Mouse (Mus musculus) neural tube, embryonic 12.5 days (tissue): ENCODE results near the gene Tmem233. TPM values are rescaled to one million over a fixed set of nuclear protein-coding genes. Genes with fewer than 3 reads are reported as not detected.

Experiments
- ATAC-seq: fragments of 200-750 bp; cut with Nextera tagmentation; 2 replicates; pipeline ENCODE4 v1.8.0; 2017; ENCODE audit warnings: low read depth, mild to moderate bottlenecking, moderate TSS enrichment, moderate library complexity; ENCODE audit not compliant: low FRiP score
- H3K27ac ChIP-seq: fragments of 300-500 bp; sonication (generic); 2 replicates; pipeline ENCODE4 v1.5.1; 2016
- H3K27me3 ChIP-seq: fragments of 300-500 bp; sonication (generic); replicated peaks from 2 replicates; pipeline ENCODE4 v1.6.1; 2016; ENCODE audit warnings: mild to moderate bottlenecking
- H3K36me3 ChIP-seq: fragments of 300-500 bp; sonication (generic); 2 replicates; pipeline ENCODE4 v1.6.1; 2016; ENCODE audit warnings: mild to moderate bottlenecking
- H3K4me1 ChIP-seq: fragments of 300-500 bp; sonication (generic); 2 replicates; pipeline ENCODE4 v1.6.1; 2016
- H3K4me2 ChIP-seq: fragments of 300-500 bp; sonication (generic); replicated peaks from 2 replicates; pipeline ENCODE4 v1.6.1; 2016; ENCODE audit warnings: mild to moderate bottlenecking
- H3K4me3 ChIP-seq: fragments of 300-500 bp; sonication (generic); 2 replicates; pipeline ENCODE4 v1.5.1; 2016
- H3K9ac ChIP-seq: fragments of 300-500 bp; sonication (generic); 2 replicates; pipeline ENCODE4 v1.6.1; 2016; ENCODE audit warnings: mild to moderate bottlenecking
- H3K9me3 ChIP-seq: fragments of 300-500 bp; sonication (generic); 2 replicates; pipeline ENCODE4 v1.6.1; 2016; ENCODE audit warnings: mild to moderate bottlenecking
- WGBS: fragments of 180-500 bp; shearing (Covaris S2); methylation state at CpG from one replicate; pipeline ENCODE4 v1.1.7; 2016; 5-methylcytosine and 5-hydroxymethylcytosine counted together
- polyA plus RNA-seq: library from polyadenylated mRNA; unstranded; fragments of >200 nt; fragmentation: Nextera tagmentation; extraction: Ambion mirVana; gene quantifications from 2 replicates; pipeline ENCODE4 v1.2.1, GENCODE M21; 2016

Gene Tmem233
- polyA plus RNA-seq, 1 experiment from 2014 or later: not detected

GRCm38 (mm10) chr5:116026107-116026506 is 56.9 kb downstream of the Tmem233 start:
- Histone ChIP-seq H3K9me3 (no peaks in the 10 kb centered on the region), H3K27me3 (0 out of 2 replicates have a peak, but pooled peaks cover 4% of the 10 kb centered on the region), H3K27ac (no peak overlapping the region), H3K36me3 (peaks cover 11% of the 10 kb centered on the region; the same call in 1 of the 2 replicates), H3K9ac (no peak overlapping the region), H3K4me1 (peaks cover 20% of the 10 kb centered on the region), H3K4me3 (no peak overlapping the region), H3K4me2 (no peak overlapping the region)
- 93% methylated on average over 5 of the region's 5 CpGs for WGBS
- ATAC-seq: no peak

- H3K36me3 ChIP-seq: peaks cover 28% of the 10 kb centered on the region
- H3K4me1 ChIP-seq: peaks cover 15% of the 10 kb centered on the region
- no peak within 1 kb of the TSS for H3K27ac ChIP-seq
- peak within 1 kb of the TSS; percentile 97 for H3K4me2 ChIP-seq
- H3K9ac ChIP-seq: peak within 1 kb of the TSS; percentile 79
- no peaks in the 10 kb centered on the region for H3K9me3 ChIP-seq
- no peaks in the 10 kb centered on the region for H3K27me3 ChIP-seq
- peak within 1 kb of the TSS; percentile 86 for H3K4me3 ChIP-seq
- peak; percentile 97 for ATAC-seq
- WGBS: under 1% methylated on average over 46 of the region's 46 CpGs
Observed at GRCm38 (mm10) chr5:116024327-116024739, 58.7 kb downstream of the Tmem233 start, which contains the start of gene Prkab1. Prkab1 (minus strand) TSS chr5:116024508.

DNA sequence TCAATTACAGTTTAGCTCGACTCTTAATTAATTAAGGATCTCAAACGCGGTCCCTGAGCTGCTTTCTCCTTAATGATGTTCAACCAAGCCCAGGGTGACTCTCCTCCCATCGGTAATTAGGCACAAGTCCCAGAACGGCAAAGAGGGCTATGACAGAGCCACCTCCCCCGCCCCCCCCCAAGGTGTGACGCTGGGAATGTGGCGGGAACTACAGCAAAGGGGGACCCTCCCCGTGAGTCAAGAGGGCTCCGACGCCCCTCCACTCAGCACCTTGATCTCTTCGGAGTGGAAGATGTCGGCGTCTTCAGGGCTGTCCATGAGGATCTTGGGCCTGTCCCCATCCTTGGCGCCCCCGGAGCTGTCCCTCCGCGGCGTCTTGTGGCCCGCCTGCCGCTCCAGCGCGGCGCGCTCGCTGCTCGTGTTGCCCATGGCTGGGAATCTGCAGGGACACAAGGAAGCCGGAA is 59.2 kb downstream of the Tmem233 start:
- Histone ChIP-seq H3K4me3 (peak overlapping the region; percentile 86), H3K9ac (peak overlapping the region; percentile 79), H3K4me1 (peaks cover 15% of the 10 kb centered on the region), H3K36me3 (peaks cover 32% of the 10 kb centered on the region), H3K4me2 (peak overlapping the region; percentile 97), H3K27me3 (no peaks in the 10 kb centered on the region), H3K27ac (no peak overlapping the region), H3K9me3 (no peaks in the 10 kb centered on the region)
- WGBS: under 1% methylated on average over 28 of the region's 28 CpGs
- peak; percentile 67 for ATAC-seq

- Histone ChIP-seq H3K4me1 (peaks cover 15% of the 10 kb centered on the region), H3K27ac (no peak overlapping the region), H3K27me3 (no peaks in the 10 kb centered on the region), H3K4me3 (peak overlapping the region; percentile 86), H3K9me3 (no peaks in the 10 kb centered on the region), H3K9ac (peak overlapping the region; percentile 79), H3K36me3 (peaks cover 38% of the 10 kb centered on the region), H3K4me2 (peak overlapping the region; percentile 97)
- no peak for ATAC-seq
- 33% methylated on average over 8 of the region's 8 CpGs for WGBS
Observed at GRCm38 (mm10) chr5:116023251-116023661, 59.8 kb downstream of the Tmem233 start.

GRCm38 (mm10) chr5:116022658-116023200 is 60.3 kb downstream of the Tmem233 start:
- ATAC-seq: no peak
- no peak overlapping the region for H3K27ac ChIP-seq
- peak overlapping the region; percentile 79; the same call in 1 of the 2 replicates for H3K9ac ChIP-seq
- peaks cover 15% of the 10 kb centered on the region for H3K4me1 ChIP-seq
- no peaks in the 10 kb centered on the region for H3K9me3 ChIP-seq
- H3K4me3 ChIP-seq: peak overlapping the region; percentile 86
- 84% methylated on average over 7 of the region's 7 CpGs for WGBS
- H3K27me3 ChIP-seq: no peaks in the 10 kb centered on the region
- peaks cover 43% of the 10 kb centered on the region for H3K36me3 ChIP-seq
- H3K4me2 ChIP-seq: peak overlapping the region; percentile 97

DNA sequence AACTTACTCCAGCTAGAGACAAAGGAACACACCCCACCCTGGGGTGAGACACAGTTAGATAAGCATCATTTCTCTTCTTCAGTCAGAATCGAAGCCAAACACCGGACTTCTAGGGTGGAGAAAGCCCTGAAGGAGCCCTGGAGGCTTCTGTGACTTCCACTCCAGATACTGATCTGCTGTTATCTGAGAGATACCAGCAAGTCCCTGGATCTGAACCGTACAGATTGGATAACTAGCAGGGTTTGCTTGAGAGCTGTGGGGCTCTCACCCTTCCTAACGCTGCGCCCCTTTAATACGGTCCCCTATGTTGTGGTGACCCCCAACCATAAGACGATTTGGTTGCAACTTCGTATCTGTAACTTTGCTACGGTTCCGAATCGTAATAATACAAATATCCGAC is 60.9 kb downstream of the Tmem233 start:
- Histone ChIP-seq H3K27me3 (no peaks in the 10 kb centered on the region), H3K4me3 (no peak overlapping the region), H3K36me3 (peaks cover 49% of the 10 kb centered on the region), H3K4me1 (peaks cover 15% of the 10 kb centered on the region), H3K4me2 (peak overlapping the region; percentile 97), H3K27ac (no peak overlapping the region), H3K9me3 (no peaks in the 10 kb centered on the region), H3K9ac (0 out of 2 replicates have a peak overlapping the region, but pooled peaks have one; percentile 5)
- WGBS: 97% methylated on average over 12 of the region's 12 CpGs
- no peak for ATAC-seq

- WGBS: 92% methylated on average over 14 of the region's 14 CpGs
- H3K4me3 ChIP-seq: no peak overlapping the region
- no peak for ATAC-seq
- no peaks in the 10 kb centered on the region for H3K27me3 ChIP-seq
- H3K27ac ChIP-seq: no peak overlapping the region
- H3K9me3 ChIP-seq: no peaks in the 10 kb centered on the region
- peaks cover 55% of the 10 kb centered on the region for H3K36me3 ChIP-seq
- no peak overlapping the region for H3K4me2 ChIP-seq
- peaks cover 15% of the 10 kb centered on the region for H3K4me1 ChIP-seq
- H3K9ac ChIP-seq: no peak overlapping the region
Observed at GRCm38 (mm10) chr5:116021552-116021951, 61.5 kb downstream of the Tmem233 start.

DNA sequence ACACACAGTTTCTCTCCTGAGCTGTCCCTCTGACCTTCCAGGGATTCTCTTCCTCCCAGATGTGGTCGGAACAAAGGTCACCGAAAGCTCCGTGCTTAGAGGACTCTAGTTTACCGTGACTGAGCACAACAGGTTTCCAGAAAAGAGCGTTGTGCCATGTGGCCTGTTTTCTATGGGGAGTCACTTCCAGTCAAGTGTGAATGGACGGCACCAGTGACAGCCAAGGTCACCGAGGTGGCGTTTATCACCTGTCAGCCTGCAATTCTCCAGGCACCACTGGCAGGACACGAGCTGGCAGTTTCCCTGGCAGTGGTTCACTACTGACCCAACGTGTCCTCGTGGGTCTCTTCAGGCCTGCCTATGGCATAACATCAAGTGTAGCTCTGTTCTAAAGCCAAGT is 63.7 kb downstream of the Tmem233 start:
- Histone ChIP-seq H3K9ac (no peak overlapping the region), H3K4me1 (peaks cover 15% of the 10 kb centered on the region), H3K9me3 (no peaks in the 10 kb centered on the region), H3K4me2 (no peak overlapping the region), H3K4me3 (no peak overlapping the region), H3K36me3 (peaks cover 77% of the 10 kb centered on the region), H3K27ac (no peak overlapping the region), H3K27me3 (no peaks in the 10 kb centered on the region)
- no peak for ATAC-seq
- WGBS: 75% methylated on average over 11 of the region's 11 CpGs

DNA sequence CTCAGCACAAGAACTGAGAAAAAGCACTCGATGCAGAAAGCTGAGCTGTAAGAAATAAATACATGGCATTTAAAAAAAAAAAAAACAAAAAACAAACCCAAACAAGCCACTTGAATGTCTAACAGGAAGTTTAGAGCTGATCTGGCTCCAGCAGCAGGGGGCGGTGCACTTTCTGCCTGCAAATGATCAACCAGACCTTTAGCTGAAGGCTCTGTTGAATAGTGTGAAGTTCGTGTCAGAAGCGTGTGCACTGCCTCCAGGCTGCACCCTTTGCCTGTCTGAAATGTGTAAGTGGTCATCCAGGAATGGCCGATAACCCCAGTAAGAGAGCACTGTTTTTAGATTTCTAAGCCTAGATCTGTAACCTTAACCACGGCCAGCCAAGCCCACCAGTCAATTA is 64.3 kb downstream of the Tmem233 start:
- Histone ChIP-seq H3K9me3 (no peaks in the 10 kb centered on the region), H3K9ac (no peak overlapping the region), H3K36me3 (peaks cover 82% of the 10 kb centered on the region), H3K4me3 (no peak overlapping the region), H3K4me2 (no peak overlapping the region), H3K4me1 (peaks cover 15% of the 10 kb centered on the region), H3K27ac (no peak overlapping the region), H3K27me3 (no peaks in the 10 kb centered on the region)
- WGBS: 89% methylated on average over 6 of the region's 6 CpGs
- ATAC-seq: no peak

- ATAC-seq: no peak
- 94% methylated on average over 9 of the region's 9 CpGs for WGBS
- Histone ChIP-seq H3K4me3 (no peak overlapping the region), H3K9ac (no peak overlapping the region), H3K36me3 (peaks cover 87% of the 10 kb centered on the region), H3K4me2 (no peak overlapping the region), H3K27ac (no peak overlapping the region), H3K9me3 (no peaks in the 10 kb centered on the region), H3K27me3 (no peaks in the 10 kb centered on the region), H3K4me1 (peaks cover 9% of the 10 kb centered on the region)
Observed at GRCm38 (mm10) chr5:116018196-116018595, 64.8 kb downstream of the Tmem233 start.

- Histone ChIP-seq H3K9me3 (no peaks in the 10 kb centered on the region), H3K27ac (no peak overlapping the region), H3K4me1 (peaks cover under 1% of the 10 kb centered on the region; the same call in 1 of the 2 replicates), H3K9ac (no peak overlapping the region), H3K4me3 (no peak overlapping the region), H3K36me3 (peaks cover 91% of the 10 kb centered on the region), H3K27me3 (no peaks in the 10 kb centered on the region), H3K4me2 (no peak overlapping the region)
- WGBS: 93% methylated on average over 8 of the region's 8 CpGs
- no peak for ATAC-seq
Observed at GRCm38 (mm10) chr5:116017391-116017790, 65.7 kb downstream of the Tmem233 start.

- no peak for ATAC-seq
- Histone ChIP-seq H3K4me1 (no peaks in the 10 kb centered on the region), H3K36me3 (peaks cover 84% of the 10 kb centered on the region), H3K27ac (no peak overlapping the region), H3K4me2 (no peak overlapping the region), H3K9ac (no peak overlapping the region), H3K4me3 (no peak overlapping the region), H3K9me3 (no peaks in the 10 kb centered on the region), H3K27me3 (no peaks in the 10 kb centered on the region)
- 92% methylated on average over 5 of the region's 5 CpGs for WGBS
Observed at GRCm38 (mm10) chr5:116016542-116016941, 66.5 kb downstream of the Tmem233 start.

DNA sequence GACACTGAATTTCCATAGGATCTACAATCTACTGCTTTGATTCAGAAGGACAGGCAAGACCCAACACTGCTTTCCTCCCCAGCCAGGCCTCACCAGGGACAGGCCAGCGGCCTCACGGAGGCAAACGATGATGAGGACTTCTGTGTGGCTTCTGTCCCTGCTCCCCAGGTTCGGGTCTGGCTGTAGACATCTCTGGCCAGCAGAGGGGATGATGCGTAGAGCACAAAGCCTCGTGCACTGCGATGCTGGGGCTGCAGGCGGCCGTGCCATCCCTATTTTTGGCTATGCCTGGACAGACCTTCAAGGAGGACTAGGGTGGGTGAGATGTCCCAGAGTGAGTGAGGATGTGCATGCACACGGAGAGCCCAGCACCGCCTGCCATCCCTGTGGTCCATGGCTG is 68.8 kb downstream of the Tmem233 start:
- WGBS: 94% methylated on average over 11 of the region's 11 CpGs
- Histone ChIP-seq H3K4me3 (no peak overlapping the region), H3K4me1 (no peaks in the 10 kb centered on the region), H3K9me3 (no peaks in the 10 kb centered on the region), H3K36me3 (peaks cover 63% of the 10 kb centered on the region), H3K9ac (no peak overlapping the region), H3K4me2 (no peak overlapping the region), H3K27me3 (no peaks in the 10 kb centered on the region), H3K27ac (no peak overlapping the region)
- no peak for ATAC-seq
